Mouse (Mus musculus): ENCODE measurements around the gene Zic1.

The Zic1 gene

GRCm38 (mm10) chr9:91384693-91385560 is 19.3 kb upstream of the Zic1 start:
- no peak for DNase-seq (ENCODE audit: low read depth, low spot score)

DNA sequence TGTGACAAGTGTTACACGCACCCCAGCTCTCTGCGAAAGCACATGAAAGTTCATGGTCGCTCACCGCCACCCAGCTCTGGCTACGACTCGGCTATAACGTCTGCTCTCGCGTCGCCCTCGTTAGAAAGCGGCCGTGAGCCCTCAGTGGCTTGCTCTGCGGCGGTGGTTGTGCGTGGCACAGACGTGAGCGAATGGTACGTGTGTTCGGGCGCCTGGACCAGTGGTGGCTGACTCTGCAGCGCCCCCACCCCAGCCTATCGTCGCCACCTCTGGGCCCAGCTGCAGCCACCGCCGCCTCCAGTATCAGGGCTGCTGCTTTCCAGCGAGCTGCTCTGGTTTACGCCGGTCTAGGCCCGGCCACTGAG is 18.5 kb upstream of the Zic1 start:
- DNase-seq (ENCODE audit: low read depth, low spot score): no peak

DNA sequence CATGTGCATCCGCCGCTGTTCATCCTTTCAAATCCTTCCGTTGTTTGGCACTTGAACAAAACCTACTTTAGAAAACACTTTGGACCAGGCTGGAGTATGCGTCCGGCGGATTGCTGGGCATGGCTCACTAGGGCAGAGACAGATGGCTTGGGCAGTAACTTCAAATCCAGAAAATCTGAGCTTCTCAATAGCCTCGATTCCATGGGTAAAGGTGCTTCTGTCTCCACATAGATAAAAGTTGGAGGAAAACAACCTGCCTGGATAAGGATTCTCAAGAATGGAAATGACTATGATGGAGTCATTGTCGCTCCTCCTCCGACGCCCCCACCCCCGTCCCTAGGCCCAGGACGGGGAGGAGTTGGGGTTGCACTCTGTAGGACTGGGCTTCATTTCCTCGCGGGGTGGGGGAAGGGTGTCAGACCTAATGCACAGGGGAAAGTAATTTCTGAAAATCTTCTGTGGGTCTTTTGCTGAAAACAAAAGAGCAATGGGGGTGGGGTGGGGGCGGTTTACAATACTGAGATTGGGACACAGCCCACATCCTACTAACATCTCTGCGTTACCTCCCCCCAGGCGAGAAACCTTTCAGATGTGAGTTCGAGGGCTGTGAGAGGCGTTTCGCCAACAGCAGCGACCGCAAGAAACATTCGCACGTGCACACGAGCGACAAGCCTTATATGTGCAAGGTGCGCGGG is 18.0 kb upstream of the Zic1 start:
- DNase-seq (ENCODE audit: low read depth, low spot score): no peak

DNA sequence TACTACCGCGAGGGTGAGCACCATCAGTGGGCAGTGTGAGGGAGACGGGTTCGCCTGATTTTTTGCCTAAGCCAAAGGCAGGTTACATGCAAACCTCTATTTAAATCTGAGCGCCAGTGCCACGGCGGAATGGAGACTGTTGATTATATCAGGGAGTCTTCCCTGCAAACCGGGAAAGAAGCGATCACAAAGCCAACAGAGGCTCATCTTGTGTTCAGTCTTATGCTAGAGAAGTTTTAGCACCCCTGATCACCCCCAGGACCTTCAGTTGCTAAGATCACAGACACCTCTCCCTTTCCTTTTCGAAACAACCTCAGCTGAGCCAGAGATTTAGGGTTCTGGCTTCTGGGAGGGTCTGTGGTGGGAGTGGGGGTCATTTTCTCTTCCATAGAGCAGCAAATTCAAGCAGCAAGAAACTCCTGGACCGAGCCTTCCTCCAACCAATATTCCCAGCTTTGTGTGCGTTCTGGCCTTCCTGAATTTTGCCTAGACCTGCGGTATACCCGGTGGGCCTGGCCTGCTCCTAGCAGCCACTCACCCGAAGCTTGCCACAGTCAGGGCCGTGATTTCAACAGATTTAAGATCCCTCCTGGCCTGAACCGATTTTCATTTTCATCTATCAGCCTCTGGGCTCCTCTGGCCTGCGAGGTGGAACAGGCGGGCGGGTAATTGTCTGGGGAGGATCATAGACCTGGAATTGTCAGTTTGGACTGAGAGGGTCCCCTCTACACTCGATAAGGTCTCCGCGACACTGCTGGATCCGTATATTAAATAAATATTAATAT is 17.1 kb upstream of the Zic1 start:
- no peak for DNase-seq (ENCODE audit: low read depth, low spot score)

DNA sequence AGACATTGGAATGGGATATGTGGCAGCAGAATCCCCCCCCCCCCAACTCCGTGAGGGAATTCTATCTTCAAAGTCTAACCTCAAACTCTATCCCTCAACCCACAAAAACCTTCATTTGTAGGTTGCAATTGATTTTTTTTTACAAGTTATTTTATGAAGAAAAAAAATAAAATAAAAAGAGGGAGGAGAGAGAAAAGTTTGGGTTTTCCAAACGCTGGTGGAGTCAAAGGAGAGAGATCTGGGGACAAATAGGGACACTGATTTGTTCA is 16.4 kb upstream of the Zic1 start:
- no peak for DNase-seq (ENCODE audit: low read depth, low spot score)

- no peak for DNase-seq (ENCODE audit: low read depth, low spot score)
Observed at GRCm38 (mm10) chr9:91381284-91382110, 15.9 kb upstream of the Zic1 start.

- no peak for DNase-seq (ENCODE audit: low read depth, low spot score)
Observed at GRCm38 (mm10) chr9:91380458-91380914, 14.9 kb upstream of the Zic1 start.

DNA sequence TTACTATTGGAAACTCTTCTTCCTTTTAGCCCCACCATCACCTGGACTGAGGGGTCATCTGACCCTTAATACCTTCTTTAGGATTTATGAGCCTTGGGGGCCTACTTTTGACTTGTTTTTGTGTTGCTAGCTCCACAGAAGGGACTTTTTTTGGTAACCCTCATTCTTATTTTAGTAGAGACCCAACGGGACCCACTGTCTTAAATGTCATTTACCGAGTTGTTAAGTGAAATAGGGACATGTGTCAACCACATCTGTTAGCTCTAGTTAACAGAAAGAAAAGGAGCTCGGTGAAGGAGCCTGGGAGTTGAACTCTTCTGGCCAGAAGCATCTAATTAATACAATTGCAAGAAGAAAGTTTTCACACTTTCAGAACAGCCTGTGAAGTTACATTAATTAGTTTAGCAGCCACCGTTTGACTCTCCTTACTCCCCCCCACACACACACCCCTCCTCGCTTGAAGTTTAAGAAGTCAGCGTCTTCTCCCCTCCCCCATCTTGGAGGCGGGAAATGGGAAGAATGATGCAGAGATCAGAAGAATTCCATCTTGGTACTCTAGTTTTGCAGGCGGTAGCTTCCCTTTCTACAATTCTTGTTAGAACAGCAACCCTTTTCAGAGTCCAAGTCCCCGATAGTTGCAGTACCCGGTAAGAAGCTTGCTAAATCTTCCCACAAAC is 14.3 kb upstream of the Zic1 start:
- DNase-seq (ENCODE audit: low read depth, low spot score): no peak

- no peak for DNase-seq (ENCODE audit: low read depth, low spot score)
Observed at GRCm38 (mm10) chr9:91379300-91379635, 13.7 kb upstream of the Zic1 start.

DNA sequence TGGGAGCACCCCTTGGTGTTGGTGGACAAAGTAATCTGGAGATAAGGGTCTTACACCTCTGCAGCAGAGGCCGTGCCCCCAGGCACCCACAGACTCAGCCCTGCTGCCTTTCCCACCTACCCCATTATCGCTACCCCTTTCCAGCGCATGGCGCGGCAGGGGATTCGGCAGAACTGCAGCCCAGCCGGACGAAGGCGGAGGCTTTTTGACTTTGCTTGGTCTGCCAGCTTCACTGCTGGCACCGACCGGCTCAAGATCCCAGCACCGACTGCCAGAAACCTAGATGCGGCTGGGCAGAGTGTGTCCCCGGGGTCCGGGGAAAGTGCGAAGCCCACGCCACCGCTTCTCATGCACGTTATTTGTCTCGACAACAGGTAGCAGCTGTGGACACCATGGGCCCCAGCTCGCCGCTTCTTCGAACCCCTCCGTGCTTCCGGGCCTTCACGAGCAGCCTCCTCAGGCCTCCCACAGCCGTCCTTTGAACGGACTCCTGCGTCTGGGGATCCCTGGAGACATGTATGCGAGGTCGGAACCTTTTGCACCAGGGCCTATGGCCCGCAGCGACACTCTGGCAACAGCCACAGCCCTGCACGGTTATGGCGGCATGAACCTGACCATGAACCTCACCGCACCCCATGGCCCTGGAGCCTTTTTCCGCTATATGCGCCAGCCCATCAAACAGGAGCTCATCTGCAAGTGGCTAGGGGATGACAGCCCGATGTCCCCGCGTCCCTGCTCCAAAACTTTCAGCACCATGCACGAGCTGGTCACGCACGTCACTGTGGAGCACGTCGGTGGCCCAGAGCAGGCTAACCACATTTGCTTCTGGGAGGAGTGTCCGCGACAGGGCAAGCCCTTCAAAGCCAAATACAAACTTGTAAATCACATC is 13.0 kb upstream of the Zic1 start:
- no peak for DNase-seq (ENCODE audit: low read depth, low spot score)

DNA sequence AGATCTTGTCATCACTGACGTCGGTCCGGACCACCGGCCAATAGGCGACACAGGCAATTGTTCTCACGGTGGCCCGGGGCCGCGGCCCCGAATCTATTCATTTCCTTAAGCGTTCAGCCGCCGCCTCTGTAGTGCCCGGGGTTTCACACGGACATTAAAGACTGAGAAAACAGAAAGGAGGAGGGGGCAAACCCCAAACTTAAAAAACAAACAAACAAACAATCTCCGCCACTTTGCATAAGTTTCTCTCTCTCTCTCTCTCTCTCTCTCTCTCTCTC is 12.2 kb upstream of the Zic1 start:
- DNase-seq (ENCODE audit: low read depth, low spot score): no peak

DNA sequence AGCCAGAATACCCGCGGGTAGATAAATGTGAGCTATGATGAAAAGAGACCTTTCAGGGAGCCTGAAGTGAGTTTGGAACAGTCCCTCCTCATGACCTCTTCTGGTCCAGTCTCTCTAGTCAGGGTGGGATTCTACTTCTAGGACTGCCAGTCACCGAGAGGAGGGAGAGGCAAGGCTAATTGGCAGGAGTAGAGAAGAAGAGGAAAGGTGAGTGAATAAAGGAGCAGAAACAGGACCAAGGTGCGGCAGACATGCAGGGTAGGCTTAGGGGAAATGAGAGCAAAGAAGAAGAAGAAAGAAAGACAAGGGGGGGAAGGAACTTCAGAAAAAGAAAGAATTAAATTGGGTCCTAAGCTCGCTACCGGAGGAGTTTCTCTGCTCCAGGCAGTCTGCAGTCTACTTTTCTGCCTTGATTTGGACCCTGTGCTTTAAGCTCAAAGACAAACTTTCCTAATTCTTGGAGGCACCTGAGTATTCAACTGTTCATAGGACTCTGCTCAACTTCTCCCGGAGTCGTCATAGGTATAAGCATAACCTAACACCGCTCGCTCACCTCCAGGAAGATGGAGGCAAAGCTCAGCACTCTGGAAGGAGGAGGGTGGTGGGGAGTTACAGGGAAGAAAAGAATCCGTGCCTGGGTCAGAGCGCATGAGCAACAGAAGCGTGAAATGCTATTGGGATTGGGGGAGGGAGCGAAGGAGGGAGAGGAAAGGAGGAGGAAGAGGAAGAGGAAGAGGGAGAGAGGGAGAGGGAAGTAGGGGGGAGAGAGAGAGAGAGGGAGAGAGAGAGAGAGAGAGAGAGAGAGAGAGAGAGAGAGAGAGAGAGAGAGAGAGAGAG is 11.6 kb upstream of the Zic1 start:
- no peak for DNase-seq (ENCODE audit: low read depth, low spot score)

DNA sequence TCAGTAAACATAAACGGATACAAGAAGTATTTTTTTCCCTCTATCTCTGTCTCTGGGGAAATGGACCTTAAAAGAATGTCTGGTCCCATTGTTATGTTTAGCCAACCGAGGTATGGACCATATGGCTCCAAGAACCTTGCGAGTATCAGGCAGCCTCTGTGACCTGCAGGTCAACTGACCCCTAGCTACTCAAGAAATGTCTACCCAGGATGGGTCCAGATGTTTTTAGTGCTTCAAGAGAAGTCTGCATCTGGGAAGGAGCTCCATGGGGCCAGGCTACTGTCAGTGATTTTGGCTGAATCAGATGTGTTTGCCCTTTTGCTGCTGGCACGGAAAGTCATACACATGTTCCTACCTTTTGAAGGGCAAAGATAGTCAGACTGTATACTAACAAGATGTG is 9.1 kb upstream of the Zic1 start:
- DNase-seq (ENCODE audit: low read depth, low spot score): no peak

GRCm38 (mm10) chr9:91373811-91374575 is 8.4 kb upstream of the Zic1 start:
- DNase-seq (ENCODE audit: low read depth, low spot score): no peak

- DNase-seq (ENCODE audit: low read depth, low spot score): no peak
Observed at GRCm38 (mm10) chr9:91371608-91372007, 6.0 kb upstream of the Zic1 start.

GRCm38 (mm10) chr9:91371011-91371410 is 5.4 kb upstream of the Zic1 start:
- no peak for DNase-seq (ENCODE audit: low read depth, low spot score)

GRCm38 (mm10) chr9:91370191-91370708 is 4.6 kb upstream of the Zic1 start:
- DNase-seq (ENCODE audit: low read depth, low spot score): no peak

GRCm38 (mm10) chr9:91369293-91369991 is 3.8 kb upstream of the Zic1 start:
- DNase-seq (ENCODE audit: low read depth, low spot score): no peak
